Mouse (Mus musculus) neutrophil, adult 59 days (primary cell): ENCODE data around the gene Rab13. TPM values are rescaled to one million over a fixed set of nuclear protein-coding genes. Genes with fewer than 3 reads are reported as not detected.

Source experiments
- total RNA-seq, 2 experiments: library from RNA; stranded (reverse); gene quantifications; 1 replicate in 1 of 2; 2 replicates in 1 of 2; pipeline ENCODE4 v1.2.4; 2023

The Rab13 gene
- 1 to 10 TPM; 2.3 to 3.9 TPM for total RNA-seq

GRCm38 (mm10) chr3:90213377-90213866 lies at the start of gene Rab13, which contains the start of gene Rps27:
Rab13 (plus strand) TSS chr3:90213695.
Rps27 (minus strand) TSS chr3:90213651.

GRCm38 (mm10) chr3:90231507-90232333 lies 18.2 kb downstream of the Rab13 start, which contains the start of gene Jtb:
Jtb (plus strand) TSS chr3:90231597.

GRCm38 (mm10) chr3:90242984-90243775 lies 29.7 kb downstream of the Rab13 start, which contains the start of gene Creb3l4:
Creb3l4 (minus strand) TSS chr3:90243512.

GRCm38 (mm10) chr3:90247960-90248745 lies 34.7 kb downstream of the Rab13 start, which contains the start of gene Slc39a1:
Slc39a1 (plus strand) TSS chr3:90248172.

GRCm38 (mm10) chr3:90253653-90254418 lies 40.3 kb downstream of the Rab13 start, which contains the start of gene Crtc2:
Crtc2 (plus strand) TSS chr3:90254163.

GRCm38 (mm10) chr3:90265034-90265931 lies 51.8 kb downstream of the Rab13 start, which contains the start of gene Dennd4b:
Dennd4b (plus strand) TSS chr3:90265185.

Other genes with a start within 250 kb of the Rab13 start
- 10 to 100 TPM; 37.6 to 45.4 TPM for gene Hax1, start 214.9 kb upstream of the Rab13 start, total RNA-seq
- gene 4933434E20Rik, start 162.1 kb upstream of the Rab13 start, total RNA-seq, result 10 to 100 TPM; 47.6 to 50.8 TPM
- 100 to 1,000 TPM; 127 to 154 TPM for gene Ubap2l, start 161.1 kb upstream of the Rab13 start, total RNA-seq
- 100 to 1,000 TPM; 808 to 885 TPM for gene Tpm3, start 141.0 kb upstream of the Rab13 start, total RNA-seq
- gene Nup210l, start 109.6 kb upstream of the Rab13 start, total RNA-seq, result under 1 TPM; 0.77 to 0.84 TPM
- 1,000 to 10,000 TPM; 1,765 to 1,918 TPM for gene Rps27, start within 50 bp of the Rab13 start, total RNA-seq
- gene Jtb, start 17.9 kb downstream of the Rab13 start, total RNA-seq, result 10 to 100 TPM; 27.6 to 30.9 TPM
- not detected for gene Creb3l4, start 29.8 kb downstream of the Rab13 start, total RNA-seq
- 10 to 100 TPM; 21.0 to 22.9 TPM for gene Slc39a1, start 34.5 kb downstream of the Rab13 start, total RNA-seq
- gene Crtc2, start 40.5 kb downstream of the Rab13 start, total RNA-seq, result 10 to 100 TPM; 59.8 to 70.4 TPM
- 10 to 100 TPM; 49.7 to 67.2 TPM for gene Dennd4b, start 51.5 kb downstream of the Rab13 start, total RNA-seq
- 10 to 100 TPM; 63.0 to 70.9 TPM for gene Gatad2b, start 79.5 kb downstream of the Rab13 start, total RNA-seq
- gene Slc27a3, start 176.2 kb downstream of the Rab13 start, total RNA-seq, result 1 to 10 TPM; 1.3 to 1.6 TPM
- 10 to 100 TPM; 41.6 to 47.1 TPM for gene Ints3, start 219.9 kb downstream of the Rab13 start, total RNA-seq